Mouse (Mus musculus): ENCODE data around the gene Olfr613. TPM values are rescaled to one million over a fixed set of nuclear protein-coding genes. Genes with fewer than 3 reads are reported as not detected.
"Not testable (repeated sequence)": the region's sequence is repeated elsewhere in the genome, so short reads cannot be mapped to it uniquely, and the experiment has no call there.

The Olfr613 gene
- total RNA-seq (2021) (not detected), polyA plus RNA-seq (2012; rRNA removed) (not detected in 2 replicates)
- long read RNA-seq: 0 reads

DNA sequence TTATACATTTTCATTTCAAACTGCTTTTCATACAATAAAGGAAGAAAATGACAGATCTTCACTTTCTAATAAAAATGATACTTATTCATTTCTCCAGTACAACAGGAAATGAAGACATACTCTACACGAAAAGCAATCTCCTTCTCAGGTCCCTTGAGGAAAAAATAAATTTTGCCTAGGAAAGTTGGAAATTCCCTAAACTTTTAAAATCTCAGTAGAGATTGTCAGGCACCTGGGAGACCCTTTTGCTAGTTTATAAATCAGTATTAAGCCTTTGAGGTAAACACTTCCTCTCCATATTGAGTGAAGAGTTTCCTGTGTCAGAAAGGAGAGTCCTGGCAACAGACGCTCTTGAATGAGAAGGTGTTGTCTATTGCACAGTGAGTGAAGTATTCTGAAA is at the start of gene Olfr613:
TSS of gene Olfr613 (plus strand) at position 301 of the 400 bp plus-strand sequence.
- DNase-seq: no peak

DNA sequence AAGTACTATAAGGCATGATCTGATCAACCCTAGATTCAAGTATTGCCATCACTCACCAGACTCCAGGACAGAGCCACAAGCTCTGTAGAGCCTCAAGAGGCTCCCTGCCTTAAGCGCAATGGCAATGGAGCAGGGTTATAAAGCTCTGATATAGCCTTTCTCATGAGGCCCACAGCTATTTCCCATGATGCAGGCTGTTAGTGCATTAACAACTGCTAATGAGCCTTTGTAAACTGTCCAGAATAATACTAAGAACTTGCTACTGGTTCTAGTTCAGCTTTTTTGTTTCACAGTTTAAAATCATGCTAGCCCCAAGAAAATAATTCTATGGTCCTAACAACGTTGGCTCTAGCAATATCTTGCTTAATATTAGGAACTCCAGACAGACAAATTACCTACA is 35.9 kb upstream of the Olfr613 start, which contains the start of gene Olfr610:
TSS of gene Olfr610 (minus strand) at position 101 of the 400 bp plus-strand sequence.
- no peak for DNase-seq

DNA sequence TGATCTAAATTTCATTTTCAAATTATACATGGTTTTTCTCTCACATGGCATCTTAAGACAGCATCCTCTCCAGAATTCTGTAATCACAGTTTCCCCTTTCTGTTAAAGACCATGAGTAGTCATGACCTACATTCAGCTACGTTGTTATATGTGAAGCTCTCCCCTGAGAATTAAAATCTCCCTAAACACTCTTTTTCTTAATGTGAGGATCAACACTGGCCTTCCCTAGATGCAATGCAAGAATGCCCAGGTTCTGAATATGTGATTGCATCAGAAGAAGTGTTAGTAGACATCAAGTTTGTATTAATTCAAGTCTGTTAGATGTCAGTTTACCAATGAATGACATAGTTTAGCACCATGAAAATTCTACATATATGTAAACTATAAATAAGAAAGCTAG is 27.1 kb upstream of the Olfr613 start, which contains the start of gene Olfr611:
TSS of gene Olfr611 (minus strand) at position 101 of the 400 bp plus-strand sequence.
- not testable (repeated sequence) for DNase-seq

DNA sequence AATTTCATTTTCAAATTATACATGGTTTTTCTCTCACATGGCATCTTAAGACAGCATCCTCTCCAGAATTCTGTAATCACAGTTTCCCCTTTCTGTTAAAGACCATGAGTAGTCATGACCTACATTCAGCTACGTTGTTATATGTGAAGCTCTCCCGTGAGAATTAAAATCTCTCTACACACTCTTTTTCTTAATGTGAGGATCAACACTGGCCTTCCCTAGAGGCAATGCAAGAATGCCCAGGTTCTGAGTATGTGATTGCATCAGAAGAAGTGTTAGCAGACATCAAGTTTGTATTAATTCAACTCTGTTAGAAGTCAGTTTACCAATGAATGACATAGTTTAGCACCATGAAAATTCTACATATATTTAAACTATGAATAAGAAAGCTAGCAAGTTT is 5.3 kb upstream of the Olfr613 start, which contains the start of gene Olfr612:
TSS of gene Olfr612 (minus strand) at position 101 of the 400 bp plus-strand sequence.
- not testable (repeated sequence) for DNase-seq

DNA sequence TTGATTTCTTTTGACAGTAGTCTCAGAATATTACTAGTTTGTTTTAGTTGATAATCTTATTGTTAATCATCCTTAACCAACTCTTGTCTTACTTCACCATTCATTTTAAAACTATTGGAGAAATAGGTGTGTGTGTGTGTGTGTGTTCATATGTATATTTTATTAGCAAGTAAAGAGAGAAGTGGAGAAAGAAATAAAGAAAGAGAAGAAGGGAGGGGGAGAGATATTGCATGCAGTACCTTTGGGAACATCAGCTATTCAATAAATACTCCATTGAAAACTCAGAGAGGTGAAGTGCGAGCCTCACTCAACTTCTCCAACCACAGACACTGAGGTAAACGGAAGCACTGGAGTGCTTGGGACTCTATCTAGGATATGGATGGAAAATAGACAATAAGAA is 7.9 kb downstream of the Olfr613 start, which contains the start of gene Olfr615:
TSS of gene Olfr615 (plus strand) at position 301 of the 400 bp plus-strand sequence.
- DNase-seq: no peak

DNA sequence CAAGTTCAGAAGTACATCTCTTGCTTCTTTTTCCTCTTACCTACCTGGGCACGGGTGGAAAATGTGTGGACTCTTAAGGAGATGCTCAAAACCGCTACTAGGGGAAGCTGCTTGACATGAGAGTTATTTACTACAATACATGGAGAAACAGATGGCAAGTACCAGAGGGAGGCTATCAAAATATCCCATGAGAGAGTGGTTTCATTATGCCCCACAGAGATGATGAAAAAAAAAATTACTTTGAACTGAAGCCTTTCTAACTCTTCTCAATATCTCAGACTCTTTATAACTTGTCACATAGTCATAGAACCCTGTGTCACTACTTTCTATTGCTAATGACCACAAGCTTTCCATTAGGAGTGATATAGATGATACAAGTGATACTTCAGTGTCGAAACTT is 21.2 kb downstream of the Olfr613 start, which contains the start of gene Olfr616:
TSS of gene Olfr616 (minus strand) at position 101 of the 400 bp plus-strand sequence.
- DNase-seq: no peak

DNA sequence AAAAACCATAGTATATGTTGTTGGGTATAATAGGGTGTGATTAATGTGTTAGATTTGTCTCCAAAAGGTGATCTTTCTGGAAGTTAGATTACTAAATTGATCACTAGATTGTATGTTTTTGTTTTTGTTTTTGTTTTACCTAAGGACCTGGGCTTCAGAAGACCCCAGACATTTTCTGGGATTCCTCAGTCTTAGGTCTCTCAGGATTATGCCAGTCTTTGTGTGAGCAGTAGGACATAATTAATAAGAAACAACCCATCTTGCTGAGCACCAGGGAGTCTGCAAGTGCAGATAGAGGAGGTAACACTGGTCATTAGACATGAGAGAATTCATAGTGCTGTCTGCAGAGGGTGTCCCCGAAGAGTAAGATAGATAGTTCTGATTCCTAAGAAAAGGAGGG is 24.9 kb downstream of the Olfr613 start, which contains the start of gene Olfr617:
TSS of gene Olfr617 (plus strand) at position 301 of the 400 bp plus-strand sequence.
- DNase-seq: no peak

DNA sequence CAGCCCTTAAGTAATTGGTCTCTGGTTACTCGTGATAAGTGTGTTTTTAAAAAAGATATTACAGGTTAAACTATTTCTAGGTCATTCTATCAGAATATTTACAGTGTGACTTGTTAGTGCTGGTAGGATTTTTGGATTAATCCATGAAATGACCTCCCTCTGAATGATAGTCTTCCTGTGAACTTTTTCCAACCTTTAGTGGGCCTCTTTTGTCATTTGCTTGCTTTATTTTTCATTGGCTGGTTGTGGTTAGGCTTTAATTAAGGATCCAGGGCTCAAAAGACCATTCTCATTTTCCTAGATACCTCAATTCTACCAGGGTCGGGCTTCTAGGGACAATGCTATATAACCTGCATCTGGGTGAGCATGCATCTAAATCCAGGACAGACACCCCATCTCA is 41.9 kb downstream of the Olfr613 start, which contains the start of gene Olfr618:
TSS of gene Olfr618 (plus strand) at position 301 of the 400 bp plus-strand sequence.
- DNase-seq: no peak

DNA sequence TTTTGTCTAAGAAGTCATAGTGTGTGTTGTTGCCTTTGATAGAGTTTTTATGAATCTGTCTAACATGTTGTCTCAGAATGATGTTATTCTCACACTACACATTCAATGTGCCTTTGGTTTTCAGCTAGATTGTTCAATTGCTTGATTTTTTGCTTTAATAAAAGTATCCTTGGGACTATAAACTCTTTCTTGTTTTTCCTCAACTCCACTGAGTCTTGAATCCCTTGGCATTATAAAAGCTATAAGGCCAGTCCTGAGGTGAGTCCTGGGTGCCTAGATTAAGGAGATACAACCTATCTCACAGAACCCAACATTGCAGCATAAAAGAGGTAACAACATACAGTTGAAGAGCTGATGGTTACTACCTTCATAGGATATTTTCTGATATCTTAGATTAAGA is 52.4 kb downstream of the Olfr613 start, which contains the start of gene Olfr619:
TSS of gene Olfr619 (plus strand) at position 301 of the 400 bp plus-strand sequence.
- DNase-seq: no peak

Small RNAs within 50 kb of the gene (microRNA-seq; reads per million reads assigned to microRNA genes)
- 0 reads per million in 2 experiments for gene Gm26506

Other genes starting within 250 kb of the Olfr613 start
Only the 30 nearest of the 33 such genes appear.
- gene Olfr598, start 224.5 kb upstream of the Olfr613 start, total RNA-seq (2021): not detected
- not detected in 2 replicates for gene Olfr598, start 224.5 kb upstream of the Olfr613 start, polyA plus RNA-seq (2012; rRNA removed)
- not detected for gene Olfr599, start 212.2 kb upstream of the Olfr613 start, total RNA-seq (2021)
- gene Olfr599, start 212.2 kb upstream of the Olfr613 start, polyA plus RNA-seq (2012; rRNA removed): not detected in 2 replicates
- not detected for gene Olfr600, start 198.4 kb upstream of the Olfr613 start, total RNA-seq (2021)
- gene Olfr600, start 198.4 kb upstream of the Olfr613 start, polyA plus RNA-seq (2012; rRNA removed): not detected in 2 replicates
- gene Olfr601, start 185.4 kb upstream of the Olfr613 start, total RNA-seq (2021): not detected
- not detected in 2 replicates for gene Olfr601, start 185.4 kb upstream of the Olfr613 start, polyA plus RNA-seq (2012; rRNA removed)
- gene Olfr603, start 161.9 kb upstream of the Olfr613 start, total RNA-seq (2021): not detected
- not detected in 2 replicates for gene Olfr603, start 161.9 kb upstream of the Olfr613 start, polyA plus RNA-seq (2012; rRNA removed)
- not detected for gene Usp17lc, start 133.0 kb upstream of the Olfr613 start, total RNA-seq (2021)
- not detected in 2 replicates for gene Usp17lc, start 133.0 kb upstream of the Olfr613 start, polyA plus RNA-seq (2012; rRNA removed)
- gene Olfr605, start 102.6 kb upstream of the Olfr613 start, total RNA-seq (2021): not detected
- not detected in 2 replicates for gene Olfr605, start 102.6 kb upstream of the Olfr613 start, polyA plus RNA-seq (2012; rRNA removed)
- gene Olfr606, start 99.0 kb upstream of the Olfr613 start, total RNA-seq (2021): not detected
- not detected in 2 replicates for gene Olfr606, start 99.0 kb upstream of the Olfr613 start, polyA plus RNA-seq (2012; rRNA removed)
- gene Olfr607, start 83.9 kb upstream of the Olfr613 start, total RNA-seq (2021): not detected
- not detected in 2 replicates for gene Olfr607, start 83.9 kb upstream of the Olfr613 start, polyA plus RNA-seq (2012; rRNA removed)
- gene Olfr608, start 78.2 kb upstream of the Olfr613 start, total RNA-seq (2021): not detected
- gene Olfr608, start 78.2 kb upstream of the Olfr613 start, polyA plus RNA-seq (2012; rRNA removed): not detected in 2 replicates
- gene Olfr609, start 50.0 kb upstream of the Olfr613 start, total RNA-seq (2021): not detected
- gene Olfr609, start 50.0 kb upstream of the Olfr613 start, polyA plus RNA-seq (2012; rRNA removed): not detected in 2 replicates
- gene Olfr610, start 36.0 kb upstream of the Olfr613 start, total RNA-seq (2021): not detected
- not detected in 2 replicates for gene Olfr610, start 36.0 kb upstream of the Olfr613 start, polyA plus RNA-seq (2012; rRNA removed)
- not detected for gene Olfr611, start 27.2 kb upstream of the Olfr613 start, total RNA-seq (2021)
- gene Olfr611, start 27.2 kb upstream of the Olfr613 start, polyA plus RNA-seq (2012; rRNA removed): not detected in 2 replicates
- not detected for gene Olfr612, start 5.4 kb upstream of the Olfr613 start, total RNA-seq (2021)
- not detected in 2 replicates for gene Olfr612, start 5.4 kb upstream of the Olfr613 start, polyA plus RNA-seq (2012; rRNA removed)
- gene Olfr615, start 8.0 kb downstream of the Olfr613 start, total RNA-seq (2021): not detected
- gene Olfr615, start 8.0 kb downstream of the Olfr613 start, polyA plus RNA-seq (2012; rRNA removed): not detected in 2 replicates
- gene Olfr616, start 21.1 kb downstream of the Olfr613 start, total RNA-seq (2021): not detected
- not detected in 2 replicates for gene Olfr616, start 21.1 kb downstream of the Olfr613 start, polyA plus RNA-seq (2012; rRNA removed)
- gene Olfr617, start 25.0 kb downstream of the Olfr613 start, total RNA-seq (2021): not detected
- gene Olfr617, start 25.0 kb downstream of the Olfr613 start, polyA plus RNA-seq (2012; rRNA removed): not detected in 2 replicates
- gene Olfr618, start 42.0 kb downstream of the Olfr613 start, total RNA-seq (2021): not detected
- not detected in 2 replicates for gene Olfr618, start 42.0 kb downstream of the Olfr613 start, polyA plus RNA-seq (2012; rRNA removed)
- not detected for gene Olfr619, start 52.5 kb downstream of the Olfr613 start, total RNA-seq (2021)
- gene Olfr619, start 52.5 kb downstream of the Olfr613 start, polyA plus RNA-seq (2012; rRNA removed): not detected in 2 replicates
- not detected for gene Olfr620, start 64.5 kb downstream of the Olfr613 start, total RNA-seq (2021)
- not detected in 2 replicates for gene Olfr620, start 64.5 kb downstream of the Olfr613 start, polyA plus RNA-seq (2012; rRNA removed)
- gene Olfr622, start 94.6 kb downstream of the Olfr613 start, total RNA-seq (2021): not detected
- gene Olfr622, start 94.6 kb downstream of the Olfr613 start, polyA plus RNA-seq (2012; rRNA removed): not detected in 2 replicates
- not detected for gene Olfr623, start 115.6 kb downstream of the Olfr613 start, total RNA-seq (2021)
- gene Olfr623, start 115.6 kb downstream of the Olfr613 start, polyA plus RNA-seq (2012; rRNA removed): not detected in 2 replicates
- gene Olfr624, start 123.1 kb downstream of the Olfr613 start, total RNA-seq (2021): not detected
- gene Olfr624, start 123.1 kb downstream of the Olfr613 start, polyA plus RNA-seq (2012; rRNA removed): not detected in 2 replicates
- not detected for gene Olfr625-ps1, start 134.6 kb downstream of the Olfr613 start, total RNA-seq (2021)
- gene Olfr625-ps1, start 134.6 kb downstream of the Olfr613 start, polyA plus RNA-seq (2012; rRNA removed): not detected in 2 replicates
- gene Olfr243, start 166.6 kb downstream of the Olfr613 start, total RNA-seq (2021): not detected
- gene Olfr243, start 166.6 kb downstream of the Olfr613 start, polyA plus RNA-seq (2012; rRNA removed): not detected in 2 replicates
- gene Olfr628, start 182.3 kb downstream of the Olfr613 start, total RNA-seq (2021): not detected
- gene Olfr628, start 182.3 kb downstream of the Olfr613 start, polyA plus RNA-seq (2012; rRNA removed): not detected in 2 replicates
- gene Olfr629, start 196.9 kb downstream of the Olfr613 start, total RNA-seq (2021): not detected
- gene Olfr629, start 196.9 kb downstream of the Olfr613 start, polyA plus RNA-seq (2012; rRNA removed): not detected in 2 replicates
- not detected for gene Olfr630, start 209.3 kb downstream of the Olfr613 start, total RNA-seq (2021)
- not detected in 2 replicates for gene Olfr630, start 209.3 kb downstream of the Olfr613 start, polyA plus RNA-seq (2012; rRNA removed)
- not detected for gene Olfr69, start 223.5 kb downstream of the Olfr613 start, total RNA-seq (2021)
- not detected in 2 replicates for gene Olfr69, start 223.5 kb downstream of the Olfr613 start, polyA plus RNA-seq (2012; rRNA removed)
- not detected for gene Olfr68, start 231.6 kb downstream of the Olfr613 start, total RNA-seq (2021)
- not detected in 2 replicates for gene Olfr68, start 231.6 kb downstream of the Olfr613 start, polyA plus RNA-seq (2012; rRNA removed)